Mouse (Mus musculus): Measurements from ENCODE around the gene Xrcc1.

DNA sequence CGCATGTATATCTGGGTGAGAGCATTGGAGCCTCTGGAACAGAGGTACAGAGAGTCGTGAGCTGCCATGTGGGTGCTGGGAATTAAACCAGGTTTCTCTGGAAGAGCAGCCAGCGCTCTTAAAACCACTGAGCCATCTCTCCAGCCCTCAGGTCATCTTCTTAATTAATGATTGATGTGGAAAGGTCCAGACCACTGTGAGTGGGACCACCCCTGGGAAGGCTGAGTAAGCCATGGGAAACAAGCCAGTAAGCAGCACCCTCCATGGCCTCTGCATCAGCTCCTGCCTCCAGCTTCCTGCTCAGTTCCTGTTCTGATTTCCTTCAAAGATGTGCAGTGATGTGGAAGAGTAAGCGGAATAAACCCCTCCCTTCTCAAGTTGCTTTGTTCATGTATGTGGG is 46.1 kb downstream of the Xrcc1 start:
- TF ChIP-seq CTCF (IDR thresholded peaks at IDR 0.05; ENCODE audit: low read depth, low read length), result no peak
- no peak for TF ChIP-seq POLR2AphosphoS5 (IDR thresholded peaks at IDR 0.05; ENCODE audit: insufficient replicate concordance, low read depth, low read length)
- TF ChIP-seq GATA2 (IDR thresholded peaks at IDR 0.05; ENCODE audit: borderline replicate concordance, low read depth, low read length), result no peak
- no peak for TF ChIP-seq TAL1 (conservative IDR thresholded peaks at IDR 0.05; ENCODE audit: low read depth, low read length)
- no peak for TF ChIP-seq GATA1 (IDR thresholded peaks at IDR 0.05; ENCODE audit: borderline replicate concordance, low read length)

All from G1E (cell line).